Mouse (Mus musculus) heart, postnatal 0 days (tissue): ENCODE measurements around the gene 1110051M20Rik.

Experiments
- CTCF ChIP-seq: IDR thresholded peaks from 2 replicates; pipeline ENCODE4 v1.5.1; 2016; ENCODE audit warnings: antibody characterized with exemption, control low read depth, low read depth
- EP300 ChIP-seq: IDR thresholded peaks from 2 replicates; pipeline ENCODE4 v1.6.1; 2016; ENCODE audit warnings: antibody characterized with exemption, low read depth

GRCm38 (mm10) chr2:91441715-91442114 lies 2.8 kb downstream of the 1110051M20Rik start:
- no peak for TF ChIP-seq EP300
- TF ChIP-seq CTCF, result no peak
